Mouse (Mus musculus): Measurements from ENCODE around the gene Csgalnact2. TPM values are rescaled to one million over a fixed set of nuclear protein-coding genes. Genes with fewer than 3 reads are reported as not detected.
A peak's percentile ranks its signal among the peaks of the same experiment; 100 is the strongest.

Gene Csgalnact2
- polyA plus RNA-seq, 1 experiment from 2014 or later: 10.2 TPM

DNA sequence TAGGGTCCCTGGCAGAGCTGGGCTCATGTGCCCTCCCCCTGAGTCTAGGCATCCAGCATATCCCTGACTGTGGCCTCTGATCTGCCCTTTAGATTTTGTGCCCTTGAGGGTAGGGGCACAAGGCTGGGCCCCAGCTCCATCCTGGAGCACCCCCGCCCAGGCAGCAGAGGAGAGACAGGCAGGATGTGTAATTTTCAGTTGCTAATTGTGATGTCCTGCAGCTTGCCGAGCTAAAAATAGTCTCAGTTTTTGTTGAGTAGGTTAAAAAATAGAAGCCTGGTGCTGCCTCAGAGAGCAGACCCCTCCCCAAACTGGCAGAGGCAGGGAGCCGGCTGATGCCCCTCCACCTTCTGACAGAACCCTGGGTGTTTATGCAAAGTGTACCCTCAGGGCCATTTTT, 64.8 kb downstream of the Csgalnact2 start:
- 0 out of 2 replicates have a peak overlapping the region, but pooled peaks have one; percentile 11 for H3K4me2 ChIP-seq
- H3K36me3 ChIP-seq (ENCODE audit: control insufficient read depth, insufficient read depth, low read length): no peaks in the 10 kb centered on the region
- H3K9me3 ChIP-seq (replicated peaks; ENCODE audit: control insufficient read depth, low read length): no peaks in the 10 kb centered on the region
- no peak overlapping the region for H3K9ac ChIP-seq (ENCODE audit: low read depth, low read length)
- H3K27ac ChIP-seq (ENCODE audit: low read depth, low read length): peak overlapping the region; percentile 43; the same call in 1 of the 2 replicates
- ATAC-seq (replicated peaks; ENCODE audit: insufficient number of reproducible peaks, low FRiP score, low TSS enrichment): no peak
- H3K4me1 ChIP-seq (ENCODE audit: control insufficient read depth, insufficient read depth, low read length): peaks cover 12% of the 10 kb centered on the region
- 35% methylated on average over 3 of the region's 3 CpGs for WGBS (ENCODE audit: insufficient replicate concordance)
- no peak overlapping the region for H3K4me3 ChIP-seq (ENCODE audit: low read depth, low read length)
- H3K27me3 ChIP-seq (ENCODE audit: control insufficient read depth, insufficient read depth, low read length): no peaks in the 10 kb centered on the region; the same call in 1 of the 2 replicates

GRCm38 (mm10) chr6:118072176-118072575, 66.8 kb downstream of the Csgalnact2 start:
- H3K27ac ChIP-seq (ENCODE audit: low read depth, low read length): no peak overlapping the region
- ATAC-seq (replicated peaks; ENCODE audit: insufficient number of reproducible peaks, low FRiP score, low TSS enrichment): no peak

DNA sequence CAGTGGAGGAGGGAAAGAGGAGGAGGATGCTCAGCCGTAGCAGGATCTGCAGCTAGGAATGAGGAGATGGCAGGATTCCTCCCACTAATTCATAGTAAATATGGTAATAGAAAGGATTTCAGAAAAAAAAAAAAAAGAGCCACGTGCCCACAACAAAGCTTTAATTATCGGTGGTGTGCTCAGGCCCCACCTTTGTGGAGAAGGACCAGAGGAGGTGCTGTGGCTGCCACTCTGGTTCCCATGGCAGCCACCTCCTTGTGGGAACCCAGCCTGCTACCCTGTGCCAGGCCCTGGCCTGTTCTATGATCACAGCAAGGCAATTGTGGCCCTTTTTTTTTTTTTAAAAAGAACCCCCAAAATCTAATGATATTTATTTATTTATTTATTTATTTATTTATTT, 67.5 kb downstream of the Csgalnact2 start:
- Histone ChIP-seq H3K4me3 (ENCODE audit: low read depth, low read length) (no peak overlapping the region), H3K4me1 (ENCODE audit: control insufficient read depth, insufficient read depth, low read length) (peaks cover 13% of the 10 kb centered on the region), H3K27ac (ENCODE audit: low read depth, low read length) (no peak overlapping the region), H3K4me2 (no peak overlapping the region), H3K36me3 (ENCODE audit: control insufficient read depth, insufficient read depth, low read length) (no peaks in the 10 kb centered on the region), H3K27me3 (ENCODE audit: control insufficient read depth, insufficient read depth, low read length) (peaks cover 19% of the 10 kb centered on the region), H3K9ac (ENCODE audit: low read depth, low read length) (no peak overlapping the region), H3K9me3 (replicated peaks; ENCODE audit: control insufficient read depth, low read length) (no peaks in the 10 kb centered on the region)
- ATAC-seq (replicated peaks; ENCODE audit: insufficient number of reproducible peaks, low FRiP score, low TSS enrichment): no peak
- WGBS (ENCODE audit: insufficient replicate concordance): 75% methylated on average over 3 of the region's 3 CpGs

More at GRCm38 (mm10) chr6:118072176-118072575, 66.8 kb downstream of the Csgalnact2 start:
- Histone ChIP-seq H3K9ac (ENCODE audit: low read depth, low read length) (no peak overlapping the region), H3K4me2 (no peak overlapping the region), H3K4me1 (ENCODE audit: control insufficient read depth, insufficient read depth, low read length) (peaks cover 12% of the 10 kb centered on the region), H3K36me3 (ENCODE audit: control insufficient read depth, insufficient read depth, low read length) (no peaks in the 10 kb centered on the region), H3K4me3 (ENCODE audit: low read depth, low read length) (no peak overlapping the region), H3K27me3 (ENCODE audit: control insufficient read depth, insufficient read depth, low read length) (peaks cover 14% of the 10 kb centered on the region), H3K9me3 (replicated peaks; ENCODE audit: control insufficient read depth, low read length) (no peaks in the 10 kb centered on the region)
- 61% methylated on average over 1 of the region's 1 CpGs for WGBS (ENCODE audit: insufficient replicate concordance)

DNA sequence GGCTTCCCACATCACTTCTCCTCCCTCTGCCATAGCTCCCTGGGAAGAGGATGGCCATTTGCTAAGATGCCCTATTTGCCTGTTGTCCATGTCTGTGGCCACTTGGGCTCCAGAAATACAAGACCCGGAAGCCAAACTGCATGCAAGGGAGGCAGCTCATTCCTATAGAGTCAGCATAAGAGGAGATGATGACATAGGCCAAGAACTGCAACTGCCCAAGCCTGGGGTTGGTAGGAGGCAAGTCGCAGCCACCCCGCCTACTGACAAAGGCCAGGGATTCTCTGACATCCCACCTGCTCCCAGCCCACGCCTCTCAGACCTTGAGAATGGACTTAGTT, 68.0 kb downstream of the Csgalnact2 start:
- H3K4me2 ChIP-seq: no peak overlapping the region
- H3K9ac ChIP-seq (ENCODE audit: low read depth, low read length): no peak overlapping the region
- no peaks in the 10 kb centered on the region for H3K9me3 ChIP-seq (replicated peaks; ENCODE audit: control insufficient read depth, low read length)
- H3K27me3 ChIP-seq (ENCODE audit: control insufficient read depth, insufficient read depth, low read length): peaks cover 23% of the 10 kb centered on the region
- peaks cover 17% of the 10 kb centered on the region for H3K4me1 ChIP-seq (ENCODE audit: control insufficient read depth, insufficient read depth, low read length)
- H3K27ac ChIP-seq (ENCODE audit: low read depth, low read length): no peak overlapping the region
- WGBS (ENCODE audit: insufficient replicate concordance): 78% methylated on average over 4 of the region's 4 CpGs
- no peaks in the 10 kb centered on the region for H3K36me3 ChIP-seq (ENCODE audit: control insufficient read depth, insufficient read depth, low read length)
- H3K4me3 ChIP-seq (ENCODE audit: low read depth, low read length): no peak overlapping the region
- ATAC-seq (replicated peaks; ENCODE audit: insufficient number of reproducible peaks, low FRiP score, low TSS enrichment): no peak

DNA sequence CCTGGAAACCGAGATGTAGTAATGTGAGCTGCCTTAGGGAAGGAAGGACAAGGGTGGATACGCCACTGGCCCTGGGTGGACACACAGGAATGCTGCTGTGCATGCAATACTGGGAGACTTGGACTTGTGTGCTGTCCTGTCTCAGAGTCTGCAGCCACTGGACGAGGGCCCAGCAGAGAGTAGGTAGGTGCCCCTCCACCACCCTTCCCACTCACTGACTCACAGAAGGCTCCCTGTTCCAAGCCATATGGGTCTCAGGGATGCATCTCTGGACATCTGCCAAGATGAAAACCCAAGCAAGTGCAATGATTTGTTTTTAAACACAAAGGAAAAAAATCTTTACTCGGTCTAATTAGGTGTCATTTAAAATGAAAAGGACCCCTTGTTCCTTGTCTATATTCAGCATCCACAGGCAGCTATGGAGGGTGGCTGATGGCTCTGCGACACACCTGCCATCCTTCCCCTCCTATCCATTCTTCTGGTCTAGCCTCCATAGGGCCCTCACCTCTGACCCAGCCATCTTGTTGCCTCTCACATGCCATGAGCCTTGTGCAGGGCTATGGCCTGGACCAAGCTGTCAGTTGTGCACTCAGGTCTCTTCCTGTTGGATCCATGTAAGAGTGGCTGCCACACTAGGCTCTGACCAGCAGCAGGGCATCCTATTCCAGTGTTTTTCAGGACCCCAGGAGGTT, 68.5 kb downstream of the Csgalnact2 start:
- Histone ChIP-seq H3K9ac (ENCODE audit: low read depth, low read length) (no peak overlapping the region), H3K4me1 (ENCODE audit: control insufficient read depth, insufficient read depth, low read length) (peaks cover 22% of the 10 kb centered on the region), H3K36me3 (ENCODE audit: control insufficient read depth, insufficient read depth, low read length) (no peaks in the 10 kb centered on the region), H3K4me3 (ENCODE audit: low read depth, low read length) (no peak overlapping the region), H3K9me3 (replicated peaks; ENCODE audit: control insufficient read depth, low read length) (no peaks in the 10 kb centered on the region), H3K27me3 (ENCODE audit: control insufficient read depth, insufficient read depth, low read length) (peaks cover 26% of the 10 kb centered on the region), H3K4me2 (no peak overlapping the region), H3K27ac (ENCODE audit: low read depth, low read length) (no peak overlapping the region)
- WGBS (ENCODE audit: insufficient replicate concordance): 73% methylated on average over 5 of the region's 5 CpGs
- ATAC-seq (replicated peaks; ENCODE audit: insufficient number of reproducible peaks, low FRiP score, low TSS enrichment): no peak

- Histone ChIP-seq H3K4me3 (ENCODE audit: low read depth, low read length) (no peak overlapping the region), H3K9ac (ENCODE audit: low read depth, low read length) (no peak overlapping the region), H3K4me2 (no peak overlapping the region), H3K27me3 (ENCODE audit: control insufficient read depth, insufficient read depth, low read length) (peaks cover 31% of the 10 kb centered on the region), H3K36me3 (ENCODE audit: control insufficient read depth, insufficient read depth, low read length) (no peaks in the 10 kb centered on the region), H3K9me3 (replicated peaks; ENCODE audit: control insufficient read depth, low read length) (no peaks in the 10 kb centered on the region), H3K4me1 (ENCODE audit: control insufficient read depth, insufficient read depth, low read length) (peaks cover 16% of the 10 kb centered on the region; the same call in 1 of the 2 replicates), H3K27ac (ENCODE audit: low read depth, low read length) (no peak overlapping the region)
- WGBS (ENCODE audit: insufficient replicate concordance): 67% methylated on average over 7 of the region's 7 CpGs
- ATAC-seq (replicated peaks; ENCODE audit: insufficient number of reproducible peaks, low FRiP score, low TSS enrichment): no peak
Observed at GRCm38 (mm10) chr6:118067720-118068119, 71.2 kb downstream of the Csgalnact2 start.

DNA sequence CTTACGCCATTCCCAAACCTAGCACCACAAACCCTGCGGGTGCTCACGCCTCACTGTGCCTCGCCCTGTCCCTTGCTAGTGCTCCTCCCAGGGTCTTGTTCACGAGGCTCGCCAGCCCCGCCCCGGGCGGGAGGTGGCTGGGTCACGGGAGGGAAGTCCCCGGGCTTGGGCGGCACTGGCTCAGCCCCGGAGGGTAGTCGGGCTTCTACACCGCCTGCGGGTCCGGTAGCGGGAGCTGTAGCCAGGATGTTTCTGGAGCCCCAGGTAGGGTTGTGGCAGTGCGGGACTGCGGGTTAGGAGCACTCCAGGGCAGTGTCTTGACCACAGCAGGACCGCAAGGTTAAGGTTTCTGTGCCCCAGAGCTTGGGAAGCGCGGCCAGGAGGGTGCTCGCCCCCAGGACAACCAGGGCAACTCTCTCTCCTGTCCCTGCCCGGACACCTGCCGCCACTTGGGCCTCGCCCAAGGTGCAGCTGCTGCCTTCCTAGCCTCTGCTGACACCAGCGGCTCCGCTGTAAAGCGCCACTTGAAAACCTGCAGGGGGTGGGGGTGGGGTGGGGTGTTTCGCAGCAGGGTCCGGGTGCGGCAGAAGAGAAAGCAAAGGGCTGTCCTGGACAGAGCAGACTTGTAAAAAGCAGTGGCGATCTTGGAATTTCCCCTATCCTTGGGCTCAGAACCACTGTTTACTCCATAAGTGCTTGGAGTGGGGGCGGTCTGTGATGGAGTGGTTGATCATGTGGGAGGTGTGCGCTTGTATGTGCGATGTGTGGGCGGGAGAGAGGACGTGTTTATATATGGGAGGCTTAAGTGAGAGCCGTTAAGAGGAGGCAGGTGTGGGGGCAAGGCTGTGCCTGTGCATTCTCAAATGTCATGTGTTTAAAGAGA, 72.5 kb downstream of the Csgalnact2 start:
- Histone ChIP-seq H3K9me3 (replicated peaks; ENCODE audit: control insufficient read depth, low read length) (no peaks in the 10 kb centered on the region), H3K36me3 (ENCODE audit: control insufficient read depth, insufficient read depth, low read length) (no peaks in the 10 kb centered on the region), H3K27me3 (ENCODE audit: control insufficient read depth, insufficient read depth, low read length) (peaks cover 31% of the 10 kb centered on the region), H3K27ac (ENCODE audit: low read depth, low read length) (no peak overlapping the region), H3K4me3 (ENCODE audit: low read depth, low read length) (peak overlapping the region; percentile 54), H3K9ac (ENCODE audit: low read depth, low read length) (peak overlapping the region; percentile 60), H3K4me2 (peak overlapping the region; percentile 92), H3K4me1 (ENCODE audit: control insufficient read depth, insufficient read depth, low read length) (peaks cover 16% of the 10 kb centered on the region; the same call in 1 of the 2 replicates)
- 3% methylated on average over 40 of the region's 40 CpGs for WGBS (ENCODE audit: insufficient replicate concordance)
- ATAC-seq (replicated peaks; ENCODE audit: insufficient number of reproducible peaks, low FRiP score, low TSS enrichment): peak; percentile 49; the same call in 1 of the 2 replicates

DNA sequence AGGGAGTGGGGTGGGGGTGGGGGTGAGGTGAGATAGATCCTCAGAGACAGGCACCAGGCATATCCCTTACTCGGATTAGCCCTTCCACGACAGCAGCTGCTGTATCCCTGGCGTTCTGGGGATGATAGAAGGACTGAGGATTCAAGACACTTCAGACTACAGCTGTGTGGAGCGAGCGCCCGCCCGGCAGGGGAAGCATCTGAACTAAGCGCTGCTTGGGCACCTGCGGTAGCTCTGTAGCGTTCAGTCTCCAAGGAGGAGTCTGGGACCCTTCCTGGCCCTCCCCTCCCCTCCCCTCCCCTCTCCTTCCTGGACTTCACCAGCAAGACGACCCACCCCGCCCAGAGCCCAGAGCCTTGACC, 73.1 kb downstream of the Csgalnact2 start:
- no peaks in the 10 kb centered on the region for H3K36me3 ChIP-seq (ENCODE audit: control insufficient read depth, insufficient read depth, low read length)
- peak; percentile 23; the same call in 1 of the 2 replicates for ATAC-seq (replicated peaks; ENCODE audit: insufficient number of reproducible peaks, low FRiP score, low TSS enrichment)
- H3K9me3 ChIP-seq (replicated peaks; ENCODE audit: control insufficient read depth, low read length): no peaks in the 10 kb centered on the region
- peak overlapping the region; percentile 60; the same call in 1 of the 2 replicates for H3K9ac ChIP-seq (ENCODE audit: low read depth, low read length)
- H3K27me3 ChIP-seq (ENCODE audit: control insufficient read depth, insufficient read depth, low read length): peaks cover 31% of the 10 kb centered on the region
- no peak overlapping the region for H3K27ac ChIP-seq (ENCODE audit: low read depth, low read length)
- peaks cover 16% of the 10 kb centered on the region; the same call in 1 of the 2 replicates for H3K4me1 ChIP-seq (ENCODE audit: control insufficient read depth, insufficient read depth, low read length)
- H3K4me3 ChIP-seq (ENCODE audit: low read depth, low read length): peak overlapping the region; percentile 54
- peak overlapping the region; percentile 92 for H3K4me2 ChIP-seq
- WGBS (ENCODE audit: insufficient replicate concordance): under 1% methylated on average over 12 of the region's 12 CpGs

Measured in heart, embryonic 11.5 days (tissue).